Mouse (Mus musculus): ENCODE measurements around the gene Tomm40. TPM values are rescaled to one million over a fixed set of nuclear protein-coding genes. Genes with fewer than 3 reads are reported as not detected.

Tomm40 gene
- total RNA-seq, 2 experiments from 2014 or later: 129 to 131 TPM

DNA sequence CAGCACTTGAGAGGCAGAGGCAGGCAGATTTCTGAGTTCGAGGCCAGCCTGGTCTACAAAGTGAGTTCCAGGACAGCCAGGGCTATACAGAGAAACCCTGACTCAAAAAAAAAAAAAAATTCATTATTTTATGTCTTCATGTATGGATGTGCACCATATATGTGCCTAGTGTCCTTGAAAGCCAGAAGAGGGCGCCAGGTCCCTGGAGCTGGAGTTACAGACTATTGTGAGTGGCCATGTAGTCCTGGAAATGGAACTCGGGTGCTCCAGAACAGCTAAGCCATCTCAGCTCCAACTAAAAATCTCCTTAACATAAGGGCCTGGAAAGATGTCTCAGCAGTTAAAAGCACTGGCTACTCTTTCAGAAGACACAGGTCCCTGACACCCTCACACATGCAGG, 48.5 kb downstream of the Tomm40 start:
- DNase-seq: no peak
- intact Hi-C loops (cut with DNase I): loop anchor here (1.0 kb wide), 1 partner anchor 206 kb away; no protein-coding TSS in a partner anchor

DNA sequence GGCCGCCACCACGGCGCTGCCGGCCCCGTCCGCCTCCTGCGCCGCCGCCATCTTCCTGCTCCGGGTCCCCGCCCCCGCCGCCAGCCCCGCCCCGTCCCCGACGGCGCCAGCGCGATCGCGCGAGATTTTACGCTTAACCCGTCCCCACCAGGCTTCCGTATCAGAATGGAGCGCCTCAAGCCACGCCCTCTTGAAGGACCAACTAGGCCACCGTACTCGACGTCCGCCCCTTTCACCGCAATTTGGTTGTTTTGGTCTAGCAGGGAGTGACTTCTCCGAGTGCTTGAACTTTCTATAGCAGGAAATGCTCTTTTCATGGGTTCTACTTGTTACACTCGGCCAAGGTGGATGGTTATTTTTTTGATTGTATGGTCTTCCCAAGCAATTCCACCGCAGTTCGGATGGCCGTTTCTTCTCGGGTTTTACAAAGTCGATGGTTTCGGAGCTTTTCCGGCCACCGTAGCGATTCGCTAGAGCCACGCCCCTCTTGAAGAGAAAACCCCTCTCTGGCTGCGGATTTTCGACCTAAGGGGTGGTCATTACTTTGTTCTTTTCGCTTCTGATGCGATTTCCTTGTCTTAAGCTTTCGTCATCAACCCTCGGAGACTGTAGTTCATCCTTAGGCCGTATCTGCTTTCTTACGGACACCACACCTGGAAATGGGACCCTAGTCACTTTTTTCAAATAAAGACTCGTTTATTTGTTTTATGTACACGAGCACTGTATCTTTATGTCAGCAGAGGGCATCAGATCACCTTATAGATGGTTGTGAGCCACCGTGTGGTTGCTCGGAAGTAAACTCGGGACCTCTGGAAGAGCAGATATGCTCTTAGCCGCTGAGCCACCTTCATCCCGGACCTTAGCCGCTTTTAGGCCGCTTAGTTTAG, 50.0 kb downstream of the Tomm40 start, which contains the start of gene Clptm1:
TSS of gene Clptm1 (minus strand) at position 79 of the 887 bp plus-strand sequence.
- intact Hi-C loops (cut with DNase I): no loop called here
- peak; percentile 98 for DNase-seq

DNA sequence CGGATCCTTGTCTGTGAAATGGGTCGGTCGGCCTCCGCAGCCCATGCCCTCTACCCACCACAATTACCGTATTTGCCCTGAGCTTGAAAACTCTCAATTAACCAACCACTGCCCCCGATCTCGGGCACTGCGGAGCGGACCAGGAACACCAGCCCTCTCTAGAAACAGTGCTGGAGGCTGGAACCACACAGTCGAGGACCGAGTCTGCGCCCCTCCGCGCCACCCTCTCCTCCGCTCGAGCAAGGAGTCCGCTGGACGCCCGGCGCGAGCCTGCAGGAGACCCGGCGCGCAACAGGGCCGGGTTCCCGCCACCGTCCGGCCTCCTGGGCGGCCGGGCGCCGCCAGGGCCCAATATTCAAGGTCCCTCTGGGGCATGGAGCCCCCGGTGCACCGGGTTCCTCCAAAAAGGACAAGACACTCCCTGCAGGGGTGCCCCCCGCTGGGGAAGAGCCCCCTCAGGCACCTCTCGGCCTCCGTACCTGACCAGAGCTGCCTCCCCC, 50.7 kb downstream of the Tomm40 start:
- DNase-seq: no peak
- intact Hi-C loops (cut with DNase I): no loop called here

DNA sequence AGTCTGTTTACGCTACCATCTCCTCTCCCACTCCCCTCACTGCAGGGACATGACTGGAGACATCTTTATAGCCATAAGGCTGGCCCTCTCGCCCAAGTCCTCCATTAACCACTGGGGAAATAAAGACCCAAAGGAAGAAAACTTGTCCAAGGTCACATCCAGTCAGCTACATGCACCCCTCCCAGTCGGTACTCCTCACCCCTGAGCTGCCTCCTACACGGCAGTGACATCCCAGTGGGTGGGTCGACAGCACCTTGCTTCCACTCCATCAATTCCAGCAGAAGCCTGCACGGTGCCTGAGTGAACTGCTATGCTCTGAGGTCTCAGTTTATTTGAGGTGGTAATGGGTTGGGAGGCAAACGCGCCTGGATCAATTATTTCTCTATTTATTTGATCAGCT, 51.3 kb downstream of the Tomm40 start:
- DNase-seq: no peak
- intact Hi-C loops (cut with DNase I): no loop called here

DNA sequence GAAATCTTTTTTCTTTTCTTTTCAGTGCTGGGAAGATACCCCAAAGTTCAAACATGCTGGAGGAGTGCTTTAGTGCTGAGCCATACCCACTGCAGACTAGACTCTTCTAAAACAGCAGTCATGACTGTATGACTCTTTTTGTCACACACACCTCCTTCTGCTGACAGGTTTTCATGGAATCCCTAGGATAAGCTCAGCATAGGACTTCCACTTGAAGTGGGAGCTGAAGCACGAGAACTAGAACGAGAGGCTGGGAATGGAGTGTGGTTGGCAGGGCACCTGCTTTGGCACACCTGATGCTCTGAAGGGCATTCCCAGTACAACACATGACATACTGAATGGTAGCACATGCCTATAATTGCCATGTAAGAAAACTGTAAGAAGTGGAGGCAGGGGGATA, 62.6 kb downstream of the Tomm40 start:
- intact Hi-C loops (cut with DNase I): no loop called here
- peak; percentile 84 to 85 for DNase-seq

Other genes with a start within 250 kb of the Tomm40 start
- 1 to 10 TPM; 2.3 to 3.2 TPM for gene Bloc1s3, start 207.1 kb downstream of the Tomm40 start, total RNA-seq (2021)
- 10 to 100 TPM; 43.1 to 53.1 TPM for gene Trappc6a, start 207.0 kb downstream of the Tomm40 start, total RNA-seq (2021)
- not detected for gene Nkpd1, start 197.6 kb downstream of the Tomm40 start, total RNA-seq (2021)
- gene Ppp1r37, start 152.4 kb downstream of the Tomm40 start, total RNA-seq (2021): 10 to 100 TPM; 43.1 to 46.2 TPM
- gene Zfp296, start 138.2 kb downstream of the Tomm40 start, total RNA-seq (2021): not detected
- 10 to 100 TPM; 54.5 to 58.0 TPM for gene Gemin7, start 137.8 kb downstream of the Tomm40 start, total RNA-seq (2021)
- gene Clasrp, start 111.0 kb downstream of the Tomm40 start, total RNA-seq (2021): 10 to 100 TPM; 24.1 to 29.5 TPM
- gene Relb, start 86.0 kb downstream of the Tomm40 start, total RNA-seq (2021): 10 to 100 TPM in 1 of 2 experiments, 1 to 10 TPM in 1; 9.4 to 12.0 TPM
- gene Clptm1, start 50.4 kb downstream of the Tomm40 start, total RNA-seq (2021): 100 to 1,000 TPM in 1 of 2 experiments, 10 to 100 TPM in 1; 95.2 to 102 TPM
- gene Apoc2, start 37.5 kb downstream of the Tomm40 start, total RNA-seq (2021): under 1 TPM in 1 of 2 experiments, not detected in 1; 0.60 TPM
- gene Gm44805, start 34.0 kb downstream of the Tomm40 start, total RNA-seq (2021): not detected
- not detected for gene Apoc4, start 34.0 kb downstream of the Tomm40 start, total RNA-seq (2021)
- gene Apoc1, start 22.8 kb downstream of the Tomm40 start, total RNA-seq (2021): 10 to 100 TPM in 1 of 2 experiments, 1 to 10 TPM in 1; 5.2 to 14.7 TPM
- 100 to 1,000 TPM; 268 to 276 TPM for gene Apoe, start 16.2 kb downstream of the Tomm40 start, total RNA-seq (2021)
- 10 to 100 TPM; 43.1 to 45.2 TPM for gene Nectin2, start 35.0 kb upstream of the Tomm40 start, total RNA-seq (2021)
- 100 to 1,000 TPM; 299 to 317 TPM for gene Bcam, start 55.6 kb upstream of the Tomm40 start, total RNA-seq (2021)
- gene Cblc, start 81.4 kb upstream of the Tomm40 start, total RNA-seq (2021): under 1 TPM in 1 of 2 experiments, not detected in 1; 0.50 TPM
- gene Bcl3, start 107.3 kb upstream of the Tomm40 start, total RNA-seq (2021): 1 to 10 TPM; 5.6 to 5.7 TPM
- not detected for gene Gm19345, start 136.6 kb upstream of the Tomm40 start, total RNA-seq (2021)
- gene Ceacam16, start 145.9 kb upstream of the Tomm40 start, total RNA-seq (2021): not detected
- gene Ceacam19, start 172.5 kb upstream of the Tomm40 start, total RNA-seq (2021): not detected
- gene Pvr, start 205.7 kb upstream of the Tomm40 start, total RNA-seq (2021): 10 to 100 TPM; 21.2 to 23.1 TPM
- gene Igsf23, start 235.3 kb upstream of the Tomm40 start, total RNA-seq (2021): 1 to 10 TPM; 1.4 to 3.6 TPM
- gene Ceacam20, start 250.0 kb upstream of the Tomm40 start, total RNA-seq (2021): not detected